Mouse (Mus musculus) kidney, postnatal 25 days (tissue): ENCODE measurements around the gene Adamts2.

Experiments used
- DNase-seq, 2 experiments: peaks; one replicate each; pipeline ENCODE4 v3.0.0; 2021; ENCODE audit warnings: mixed read lengths in 2 of 2

Gene Adamts2

DNA sequence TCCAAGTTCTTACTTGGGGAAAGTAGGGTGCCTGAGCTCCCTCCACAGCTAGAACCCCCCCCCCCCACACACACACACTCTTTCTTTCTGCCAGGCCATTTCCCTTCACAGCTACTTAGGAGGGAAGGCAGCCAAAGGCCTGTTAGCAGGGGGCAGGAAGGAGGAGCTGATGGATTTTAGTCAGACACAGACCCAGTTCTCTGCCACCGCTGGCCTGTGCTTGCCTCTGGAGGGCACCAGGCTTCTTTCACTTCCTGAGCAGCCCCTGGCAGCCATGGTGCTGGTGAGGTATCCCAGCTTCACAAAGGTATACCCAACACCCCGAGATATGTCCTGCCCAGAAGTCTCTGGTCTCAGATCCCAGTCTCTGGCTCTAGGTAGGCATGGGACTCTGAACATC, 22.4 kb downstream of the Adamts2 start:
- no peak for DNase-seq

- no peak for DNase-seq
These were observed 22.8 kb downstream of the Adamts2 start for GRCm38 (mm10) chr11:50624720-50625119.

GRCm38 (mm10) chr11:50628915-50629314, 27.0 kb downstream of the Adamts2 start:
- DNase-seq: no peak

GRCm38 (mm10) chr11:50630462-50630861, 28.6 kb downstream of the Adamts2 start:
- DNase-seq: no peak

GRCm38 (mm10) chr11:50632270-50632669, 30.4 kb downstream of the Adamts2 start:
- DNase-seq: peak; percentile 38 to 58

GRCm38 (mm10) chr11:50635051-50635590, 33.2 kb downstream of the Adamts2 start:
- peak; percentile 39 to 57 for DNase-seq

- DNase-seq: no peak
These were observed 35.1 kb downstream of the Adamts2 start for GRCm38 (mm10) chr11:50637026-50637425.

- DNase-seq: no peak
These were observed 36.4 kb downstream of the Adamts2 start for GRCm38 (mm10) chr11:50638197-50638867.

DNA sequence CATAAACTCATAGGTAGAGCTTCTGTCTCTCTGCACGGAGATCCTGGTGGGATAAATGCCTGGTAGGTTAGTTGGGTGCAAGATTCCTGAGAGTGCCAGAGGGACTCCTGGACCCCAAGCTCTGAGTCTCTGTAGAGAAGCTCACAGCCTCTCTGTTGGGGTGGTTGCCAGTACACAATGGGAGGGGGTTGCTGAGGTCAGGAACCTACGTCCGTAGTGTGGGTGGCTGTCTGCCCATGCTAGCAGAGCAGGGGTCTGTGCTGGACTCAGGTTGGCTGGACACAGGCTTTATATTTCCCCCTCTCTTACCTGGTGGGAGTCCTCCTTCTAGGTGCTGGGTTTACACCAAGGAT, 37.0 kb downstream of the Adamts2 start:
- no peak for DNase-seq

GRCm38 (mm10) chr11:50642583-50642982, 40.7 kb downstream of the Adamts2 start:
- no peak for DNase-seq

DNA sequence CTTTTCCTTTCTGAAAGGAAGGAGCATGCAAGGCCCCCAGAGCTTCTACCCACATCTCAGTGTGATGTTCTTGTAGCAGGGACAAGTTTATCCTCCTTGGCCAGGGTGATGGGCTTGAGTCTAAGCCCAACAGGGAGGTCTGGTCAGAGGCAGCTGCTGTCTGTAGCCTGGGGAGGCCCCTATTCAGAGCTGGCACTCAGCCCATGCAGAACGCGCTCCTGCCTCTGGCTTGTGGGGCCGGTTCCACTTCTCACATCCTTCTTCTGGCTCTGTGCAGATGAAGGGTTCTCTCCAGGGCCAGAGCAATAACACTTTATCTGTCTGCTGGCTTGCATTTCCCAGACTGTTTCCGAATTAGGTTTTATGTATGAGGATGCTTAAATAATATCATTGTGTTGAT, 44.3 kb downstream of the Adamts2 start:
- DNase-seq: peak; percentile 15 to 50

DNA sequence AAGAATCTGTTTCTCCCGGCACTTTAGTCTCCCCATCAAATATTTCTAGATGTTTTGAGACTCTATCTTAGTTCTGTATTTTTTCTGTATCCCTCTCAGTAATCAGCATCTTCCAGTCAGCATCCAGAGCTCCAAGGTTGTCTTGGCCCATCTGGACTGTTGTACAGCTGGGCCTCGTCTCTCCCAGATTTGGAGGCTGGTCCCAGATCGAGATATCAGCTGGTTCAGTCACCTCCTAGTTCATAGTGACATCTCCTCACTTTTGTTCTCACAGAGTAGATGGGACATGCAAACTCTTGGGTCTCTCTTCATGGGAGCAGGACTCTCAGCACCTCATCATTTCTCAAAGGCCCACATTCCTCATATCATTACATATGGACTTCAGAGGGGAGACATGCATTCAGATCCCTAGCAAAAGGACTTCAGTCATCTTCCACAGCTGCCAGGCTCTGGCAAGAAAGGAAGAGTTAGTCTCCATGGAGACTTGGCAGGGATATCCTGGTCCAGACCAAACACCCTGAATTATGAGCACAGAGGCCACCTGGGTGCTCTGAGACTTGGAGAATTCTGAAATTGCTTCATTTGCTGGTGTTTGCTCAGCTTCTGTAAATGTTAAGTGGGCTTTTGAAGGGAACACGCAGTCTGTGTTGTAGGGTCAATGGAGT, 46.4 kb downstream of the Adamts2 start:
- DNase-seq: no peak

GRCm38 (mm10) chr11:50650037-50650436, 48.2 kb downstream of the Adamts2 start:
- DNase-seq: no peak

DNA sequence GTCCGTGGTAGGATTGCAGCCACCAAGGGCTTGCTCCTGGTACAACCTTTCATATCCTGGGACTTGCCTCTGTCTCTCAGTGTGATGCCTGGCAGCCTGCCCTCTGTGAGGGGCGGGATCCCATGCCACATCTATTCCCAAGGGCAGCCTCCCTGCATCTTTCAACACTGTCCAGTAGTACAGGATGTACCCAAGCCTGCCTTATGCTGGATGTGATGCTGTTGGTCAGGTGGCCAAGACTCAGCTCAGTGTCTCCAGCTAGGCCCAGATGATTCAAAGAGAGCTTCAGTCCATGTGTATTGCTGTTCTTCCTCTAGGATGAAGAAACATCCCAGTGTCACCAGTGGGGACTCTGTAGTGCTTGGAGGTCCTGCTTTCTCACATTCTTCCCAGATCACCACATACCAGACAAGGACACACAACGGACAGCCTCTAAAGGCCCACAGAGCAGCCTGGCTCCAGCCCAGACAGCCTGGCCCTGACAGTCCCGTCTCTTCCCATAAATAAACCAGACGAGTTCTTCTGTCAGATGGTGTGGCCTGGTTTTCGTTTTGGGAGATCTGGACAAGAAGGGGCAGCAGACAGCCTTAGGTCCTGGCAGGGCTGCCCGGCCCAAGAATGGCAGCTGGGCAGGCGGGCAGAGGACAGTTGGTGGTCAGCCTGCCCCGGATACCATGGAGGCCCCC, 52.0 kb downstream of the Adamts2 start:
- DNase-seq: no peak

DNA sequence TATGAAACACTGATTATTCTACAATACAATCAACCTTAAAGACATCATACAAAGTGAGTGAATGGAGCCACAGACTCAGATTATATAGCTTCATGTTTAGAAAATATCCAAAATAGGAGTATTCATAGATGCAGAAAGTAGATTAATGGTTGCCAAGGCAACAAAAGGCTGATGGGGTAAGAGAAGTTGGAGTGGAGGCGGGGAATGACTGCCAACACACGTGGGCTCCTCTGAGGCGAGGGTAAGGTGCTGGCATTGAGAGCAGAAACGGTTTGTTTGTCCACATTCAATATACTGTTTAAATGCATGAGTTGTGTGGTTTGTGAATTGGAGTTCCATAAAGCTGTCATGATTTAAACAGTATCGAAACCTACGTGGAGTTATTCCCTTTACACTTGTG, 56.9 kb downstream of the Adamts2 start:
- no peak for DNase-seq

DNA sequence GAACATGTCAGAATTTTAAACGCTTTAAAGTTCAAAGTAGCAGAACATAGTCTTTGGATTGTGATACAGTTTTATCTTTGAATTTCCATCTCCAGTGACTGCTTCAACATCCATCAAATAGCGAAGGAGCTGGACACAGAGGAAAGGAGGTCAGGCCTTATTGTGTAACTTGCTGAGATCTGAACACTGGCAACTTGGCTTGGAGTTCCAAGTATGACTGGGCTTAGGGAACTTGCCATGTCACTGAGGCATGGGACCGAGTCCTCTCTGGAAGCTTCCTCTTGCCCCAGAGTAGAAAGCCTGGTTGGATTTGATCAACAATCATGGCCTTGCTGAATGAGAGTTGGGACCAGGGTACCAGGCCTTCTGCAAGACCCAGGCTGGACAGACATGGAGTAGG, 60.3 kb downstream of the Adamts2 start:
- no peak for DNase-seq

DNA sequence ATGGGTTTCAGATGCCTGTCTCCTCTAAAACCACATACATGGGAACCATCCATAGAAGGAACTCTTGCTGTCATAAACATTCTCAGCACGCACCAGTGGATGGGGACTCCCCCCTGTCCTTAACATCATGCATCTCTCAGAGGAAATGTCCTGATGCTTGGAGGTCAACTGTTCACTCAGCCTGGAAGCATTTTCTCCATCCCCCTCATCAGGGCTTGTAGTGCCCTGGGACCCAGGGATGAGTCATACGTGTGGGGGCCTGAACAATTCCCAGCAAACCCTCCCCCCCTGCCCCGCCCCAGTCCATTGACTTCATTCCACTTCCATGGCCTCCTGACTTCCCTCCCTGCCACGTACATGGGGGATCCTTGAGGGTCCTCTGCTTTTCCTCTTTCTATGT, 62.9 kb downstream of the Adamts2 start:
- DNase-seq: no peak

DNA sequence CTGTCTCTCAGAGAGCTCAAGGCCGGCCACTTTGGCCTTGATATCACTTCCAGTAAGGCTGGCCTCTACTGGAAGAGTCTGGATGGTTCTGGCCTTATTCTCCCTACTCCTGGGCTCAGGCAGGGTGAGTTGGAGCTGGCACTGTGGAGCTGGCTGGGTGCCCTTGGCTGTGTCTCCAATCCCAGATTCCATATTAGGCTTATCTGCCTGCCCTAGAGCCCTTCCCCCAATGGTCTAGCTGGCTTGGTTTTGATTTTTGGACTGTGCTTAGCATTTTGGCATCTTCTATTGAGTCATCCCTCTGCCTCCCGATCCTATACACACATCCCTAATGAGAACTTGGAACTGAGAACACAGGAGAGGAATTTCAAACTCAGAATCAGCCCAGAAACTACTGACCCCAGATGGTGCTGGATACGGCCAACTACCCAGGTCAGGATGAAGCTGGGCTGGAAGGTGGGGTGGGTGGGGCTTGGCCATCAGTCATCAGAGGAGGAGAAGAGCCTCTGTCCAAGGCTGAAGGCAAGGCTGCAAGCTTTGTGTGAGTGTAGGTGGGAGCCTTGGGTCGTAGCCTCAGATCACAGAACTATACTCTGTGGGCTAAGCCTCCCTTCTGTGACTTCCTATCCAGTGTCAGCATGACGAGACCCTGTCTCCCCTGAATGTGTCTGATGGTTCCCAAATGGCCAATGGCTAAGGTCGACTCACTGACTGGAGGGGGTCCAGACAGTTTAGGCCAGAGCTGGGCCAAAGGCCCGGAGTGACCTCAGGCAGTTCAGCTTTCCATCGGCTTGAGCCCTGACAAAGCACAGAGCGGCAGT, 67.9 kb downstream of the Adamts2 start:
- DNase-seq: peak; percentile 35 to 60

- peak in 1 of 2 experiments; percentile 10 for DNase-seq
These were observed 68.5 kb downstream of the Adamts2 start for GRCm38 (mm10) chr11:50670363-50670725.

DNA sequence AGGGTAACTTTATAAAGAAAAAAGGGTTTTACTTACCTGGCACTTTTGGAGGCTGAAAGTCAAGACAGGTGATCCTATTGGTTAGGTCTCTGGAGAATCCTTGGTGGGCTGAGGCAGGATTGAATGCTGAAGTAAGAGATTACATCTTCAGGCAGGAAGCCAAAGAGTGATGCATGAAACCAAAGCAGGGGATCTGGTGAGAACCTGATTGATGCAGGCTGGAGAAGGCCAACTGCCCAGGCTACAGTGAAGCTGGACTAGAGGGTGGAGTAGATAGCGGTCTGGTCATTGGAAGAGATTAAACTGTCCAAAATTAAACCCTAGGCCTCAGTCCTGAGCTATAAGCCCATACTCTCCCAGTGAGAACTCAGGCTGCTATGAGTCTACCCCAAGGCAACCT, 69.0 kb downstream of the Adamts2 start:
- DNase-seq: no peak

DNA sequence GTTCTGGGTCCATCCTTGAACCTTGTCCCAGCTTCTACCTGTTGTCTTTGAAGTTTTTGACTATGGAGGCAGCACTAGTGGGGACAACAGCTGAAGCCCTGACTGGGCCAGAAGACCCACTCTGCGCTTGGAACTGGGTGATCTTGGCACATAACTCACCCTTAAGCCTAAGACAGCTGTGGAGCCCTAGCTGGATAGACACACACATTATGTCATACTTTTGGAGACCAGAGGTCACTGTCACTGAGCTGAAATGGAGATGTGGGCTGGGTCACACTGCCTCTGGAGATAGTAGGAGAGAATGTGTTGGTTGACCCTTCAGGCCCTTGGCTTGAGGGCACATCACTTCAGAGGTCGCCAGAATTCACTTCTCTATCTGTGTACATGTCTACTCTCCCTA, 69.5 kb downstream of the Adamts2 start:
- DNase-seq: no peak

- DNase-seq: no peak
These were observed 70.0 kb downstream of the Adamts2 start for GRCm38 (mm10) chr11:50671820-50672310.

GRCm38 (mm10) chr11:50672866-50673265, 71.0 kb downstream of the Adamts2 start:
- peak in 1 of 2 experiments; percentile 40 for DNase-seq
